Mouse (Mus musculus) E14TG2a.4 (cell line): ENCODE data around the gene Gmds.

ENCODE experiments used
- CTCF ChIP-seq: conservative IDR thresholded peaks from 2 replicates; pipeline ENCODE4 v1.5.1; 2014; ENCODE audit warnings: low read length
- NANOG ChIP-seq: IDR thresholded peaks from 2 replicates; pipeline ENCODE4 v1.6.1; 2014; ENCODE audit warnings: borderline replicate concordance, low read length, mixed read lengths
- POU5F1 ChIP-seq: IDR thresholded peaks from 2 replicates; pipeline ENCODE4 v1.6.1; 2014; ENCODE audit warnings: low read length, borderline replicate concordance

GRCm38 (mm10) chr13:31860200-31860599, 478.3 kb downstream of the Gmds start:
- TF ChIP-seq CTCF (no peak), POU5F1 (no peak), NANOG (no peak)
